Mouse (Mus musculus) lung, postnatal 36 days (tissue): ENCODE measurements around the gene Fhit.
"Not testable (repeated sequence)": the region's sequence is repeated elsewhere in the genome, so short reads cannot be mapped to it uniquely, and the experiment has no call there.

Experiments
- DNase-seq: peaks from one replicate; pipeline ENCODE4 v3.0.0; 2022; ENCODE audit warnings: mixed read lengths

Fhit gene

GRCm38 (mm10) chr14:10917893-10918803 lies 243.7 kb downstream of the Fhit start:
- DNase-seq: no peak

- DNase-seq: no peak
Measured at GRCm38 (mm10) chr14:10908011-10908410, 253.8 kb downstream of the Fhit start.

GRCm38 (mm10) chr14:10882759-10883158 lies 279.1 kb downstream of the Fhit start:
- no peak for DNase-seq

- no peak for DNase-seq
Measured at GRCm38 (mm10) chr14:10880749-10881148, 281.1 kb downstream of the Fhit start.

- DNase-seq: no peak
Measured at GRCm38 (mm10) chr14:10874595-10875372, 287.1 kb downstream of the Fhit start.

GRCm38 (mm10) chr14:10857606-10858005 lies 304.2 kb downstream of the Fhit start:
- DNase-seq: no peak

GRCm38 (mm10) chr14:10851936-10852335 lies 309.9 kb downstream of the Fhit start:
- DNase-seq: no peak

- DNase-seq: no peak
Measured at GRCm38 (mm10) chr14:10836001-10836400, 325.8 kb downstream of the Fhit start.

- no peak for DNase-seq
Measured at GRCm38 (mm10) chr14:10824819-10825218, 337.0 kb downstream of the Fhit start.

GRCm38 (mm10) chr14:10813551-10813950 lies 348.3 kb downstream of the Fhit start:
- no peak for DNase-seq

GRCm38 (mm10) chr14:10798489-10799180 lies 363.2 kb downstream of the Fhit start:
- DNase-seq: no peak

- DNase-seq: no peak
Measured at GRCm38 (mm10) chr14:10797595-10797994, 364.2 kb downstream of the Fhit start.

GRCm38 (mm10) chr14:10795498-10796075 lies 366.2 kb downstream of the Fhit start:
- no peak for DNase-seq

GRCm38 (mm10) chr14:10783929-10784328 lies 377.9 kb downstream of the Fhit start:
- no peak for DNase-seq

- DNase-seq: no peak
Measured at GRCm38 (mm10) chr14:10778721-10779120, 383.1 kb downstream of the Fhit start.

GRCm38 (mm10) chr14:10754883-10755282 lies 407.0 kb downstream of the Fhit start:
- not testable (repeated sequence) for DNase-seq

- no peak for DNase-seq
Measured at GRCm38 (mm10) chr14:10738076-10738475, 423.8 kb downstream of the Fhit start.

- DNase-seq: no peak
Measured at GRCm38 (mm10) chr14:10722525-10722924, 439.3 kb downstream of the Fhit start.

- DNase-seq: no peak
Measured at GRCm38 (mm10) chr14:10712916-10713315, 448.9 kb downstream of the Fhit start.

- no peak for DNase-seq
Measured at GRCm38 (mm10) chr14:10712522-10712881, 449.3 kb downstream of the Fhit start.

GRCm38 (mm10) chr14:10711841-10712521 lies 449.9 kb downstream of the Fhit start:
- DNase-seq: no peak

GRCm38 (mm10) chr14:10710796-10711311 lies 451.0 kb downstream of the Fhit start:
- DNase-seq: no peak
